Mouse (Mus musculus) heart, embryonic 11.5 days (tissue): Measurements from ENCODE around the gene Neurog3. TPM values are rescaled to one million over a fixed set of nuclear protein-coding genes. Genes with fewer than 3 reads are reported as not detected.

ENCODE experiments used
- ATAC-seq: fragments of 200-750 bp; cut with Nextera tagmentation; replicated peaks from 2 replicates; pipeline ENCODE4 v1.8.0; 2017; ENCODE audit warnings: moderate library complexity; ENCODE audit not compliant: insufficient number of reproducible peaks, low FRiP score, low TSS enrichment
- H3K27ac ChIP-seq: fragments of 300-500 bp; sonication (generic); 2 replicates; pipeline ENCODE4 v1.5.1; 2014; ENCODE audit warnings: mild to moderate bottlenecking, low read depth, low read length
- H3K27me3 ChIP-seq: fragments of 300-500 bp; sonication (generic); 2 replicates; pipeline ENCODE4 v1.6.1; 2014; ENCODE audit warnings: mild to moderate bottlenecking, low read length, mixed read lengths; ENCODE audit not compliant: control insufficient read depth, insufficient read depth
- H3K36me3 ChIP-seq: fragments of 300-500 bp; sonication (generic); 2 replicates; pipeline ENCODE4 v1.6.1; 2014; ENCODE audit warnings: mild to moderate bottlenecking, low read length, moderate library complexity, mixed read lengths; ENCODE audit not compliant: control insufficient read depth, insufficient read depth
- H3K4me1 ChIP-seq: fragments of 300-500 bp; sonication (generic); 2 replicates; pipeline ENCODE4 v1.6.1; 2014; ENCODE audit warnings: low read length; ENCODE audit not compliant: control insufficient read depth, insufficient read depth
- H3K4me2 ChIP-seq: fragments of 300-500 bp; sonication (generic); 2 replicates; pipeline ENCODE4 v1.6.1; 2014; ENCODE audit warnings: mild to moderate bottlenecking, moderate library complexity
- H3K4me3 ChIP-seq: fragments of 300-500 bp; sonication (generic); 2 replicates; pipeline ENCODE4 v1.5.1; 2014; ENCODE audit warnings: low read depth, low read length
- H3K9ac ChIP-seq: fragments of 300-500 bp; sonication (generic); 2 replicates; pipeline ENCODE4 v1.6.1; 2014; ENCODE audit warnings: mild to moderate bottlenecking, low read depth, low read length, moderate library complexity
- H3K9me3 ChIP-seq: fragments of 300-500 bp; sonication (generic); replicated peaks from 2 replicates; pipeline ENCODE4 v1.6.1; 2016; ENCODE audit warnings: low read length; ENCODE audit not compliant: control insufficient read depth
- WGBS: fragments of 180-500 bp; shearing (Covaris S2); extraction: QIAGEN DNeasy Blood & Tissue Kit; methylation state at CpG from one replicate; pipeline ENCODE4 v1.1.7; 2014; ENCODE audit not compliant: insufficient replicate concordance; 5-methylcytosine and 5-hydroxymethylcytosine counted together
- polyA plus RNA-seq: library from polyadenylated mRNA; unstranded; fragments of >200 nt; fragmentation: Nextera tagmentation; extraction: Ambion mirVana; gene quantifications from 2 replicates; pipeline ENCODE4 v1.2.1, GENCODE M21; 2014

The Neurog3 gene
- 0.21 TPM in 1 of 2 replicates, not detected in the other for polyA plus RNA-seq

DNA sequence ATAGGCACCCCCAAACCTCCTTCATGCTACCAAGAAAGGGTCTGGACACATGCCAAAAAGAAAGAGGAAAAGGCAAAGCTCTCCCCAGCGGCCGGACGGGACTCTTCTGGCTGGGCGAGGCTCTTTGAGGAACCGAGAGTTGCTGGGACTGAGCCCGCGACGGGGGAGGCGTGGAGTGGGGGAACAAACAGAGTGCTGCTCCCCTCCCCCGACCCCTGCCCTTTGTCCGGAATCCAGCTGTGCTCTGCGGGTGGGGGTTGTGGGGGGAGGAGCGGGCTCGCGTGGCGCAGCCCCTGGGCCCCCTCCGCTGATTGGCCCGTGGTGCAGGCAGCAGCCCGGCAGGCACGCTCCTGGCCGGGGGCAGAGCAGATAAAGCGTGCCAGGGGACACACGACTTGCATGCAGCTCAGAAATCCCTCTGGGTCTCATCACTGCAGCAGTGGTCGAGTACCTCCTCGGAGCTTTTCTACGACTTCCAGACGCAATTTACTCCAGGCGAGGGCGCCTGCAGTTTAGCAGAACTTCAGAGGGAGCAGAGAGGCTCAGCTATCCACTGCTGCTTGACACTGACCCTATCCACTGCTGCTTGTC, at the start of gene Neurog3:
TSS of gene Neurog3 (plus strand) at position 400 of the 591 bp plus-strand sequence.
- WGBS, result under 1% methylated on average over 29 of the region's 29 CpGs
- Histone ChIP-seq H3K4me1 (peaks cover 3% of the 10 kb centered on the region; the same call in 1 of the 2 replicates), H3K36me3 (no peaks in the 10 kb centered on the region), H3K9me3 (no peaks in the 10 kb centered on the region), H3K27ac (no peak within 1 kb of the TSS), H3K9ac (no peak within 1 kb of the TSS), H3K27me3 (peaks cover 98% of the 10 kb centered on the region), H3K4me3 (peak within 1 kb of the TSS; percentile 30), H3K4me2 (peak within 1 kb of the TSS; percentile 60)
- ATAC-seq, result no peak

GRCm38 (mm10) chr10:62086044-62086443, 46.8 kb upstream of the Neurog3 start:
- H3K4me3 ChIP-seq, result no peak overlapping the region
- 58% methylated on average over 2 of the region's 2 CpGs for WGBS
- H3K27me3 ChIP-seq, result no peaks in the 10 kb centered on the region
- H3K4me2 ChIP-seq, result no peak overlapping the region
- H3K9me3 ChIP-seq, result no peaks in the 10 kb centered on the region
- no peaks in the 10 kb centered on the region for H3K36me3 ChIP-seq
- no peak overlapping the region for H3K27ac ChIP-seq
- ATAC-seq, result no peak
- H3K4me1 ChIP-seq, result no peaks in the 10 kb centered on the region
- H3K9ac ChIP-seq, result no peak overlapping the region

GRCm38 (mm10) chr10:62086826-62087225, 46.1 kb upstream of the Neurog3 start:
- ATAC-seq, result no peak
- H3K9me3 ChIP-seq, result no peaks in the 10 kb centered on the region
- no peaks in the 10 kb centered on the region for H3K4me1 ChIP-seq
- H3K27me3 ChIP-seq, result no peaks in the 10 kb centered on the region
- H3K9ac ChIP-seq, result no peak overlapping the region
- H3K4me2 ChIP-seq, result no peak overlapping the region
- WGBS, result 84% methylated on average over 5 of the region's 5 CpGs
- no peak overlapping the region for H3K27ac ChIP-seq
- H3K4me3 ChIP-seq, result no peak overlapping the region
- H3K36me3 ChIP-seq, result no peaks in the 10 kb centered on the region

DNA sequence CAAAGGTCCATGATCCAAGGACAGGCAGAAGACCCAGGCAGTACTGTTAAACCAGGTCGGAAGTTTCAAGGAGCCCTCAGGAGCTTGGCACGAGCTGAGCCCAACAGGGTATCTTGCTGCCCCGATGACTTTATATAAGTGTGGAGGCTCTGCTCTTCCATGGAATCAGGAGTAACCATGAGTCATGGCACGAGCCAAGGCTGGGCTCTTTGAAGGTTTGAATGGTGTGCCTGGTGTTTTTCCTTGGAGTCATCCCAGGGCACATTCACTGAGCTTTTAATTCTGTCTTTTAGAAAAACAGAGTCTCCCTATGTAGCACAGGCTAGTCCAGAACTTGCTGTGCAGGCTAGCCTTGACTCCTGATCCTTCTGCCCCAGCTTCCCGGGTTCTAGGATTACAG, 44.5 kb upstream of the Neurog3 start:
- H3K4me3 ChIP-seq, result no peak overlapping the region
- H3K36me3 ChIP-seq, result no peaks in the 10 kb centered on the region
- no peak overlapping the region for H3K27ac ChIP-seq
- H3K4me1 ChIP-seq, result no peaks in the 10 kb centered on the region
- H3K4me2 ChIP-seq, result no peak overlapping the region
- 72% methylated on average over 5 of the region's 5 CpGs for WGBS
- H3K27me3 ChIP-seq, result no peaks in the 10 kb centered on the region
- H3K9ac ChIP-seq, result no peak overlapping the region
- no peaks in the 10 kb centered on the region for H3K9me3 ChIP-seq
- ATAC-seq, result no peak

DNA sequence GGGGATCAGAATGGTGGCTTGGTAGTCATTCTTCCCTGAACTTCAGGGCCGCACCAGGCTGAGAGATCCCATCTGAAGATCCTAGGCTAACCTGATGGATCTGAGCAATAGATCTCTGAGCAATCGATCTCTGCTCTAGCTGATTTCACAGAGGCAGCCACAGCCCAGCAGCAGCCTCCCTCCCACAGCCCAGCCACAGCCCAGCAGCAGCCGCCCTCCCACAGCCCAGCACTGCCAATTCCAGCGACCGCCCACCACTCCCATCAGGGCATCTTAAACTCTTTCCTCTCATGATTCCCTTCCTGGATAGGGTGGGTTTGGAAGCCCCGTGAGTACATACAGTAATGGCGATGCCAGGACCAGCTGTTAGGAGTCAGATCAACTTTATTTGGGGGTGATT, 43.8 kb upstream of the Neurog3 start:
- 67% methylated on average over 7 of the region's 7 CpGs for WGBS
- H3K4me2 ChIP-seq, result no peak overlapping the region
- no peak overlapping the region for H3K27ac ChIP-seq
- no peak for ATAC-seq
- no peaks in the 10 kb centered on the region for H3K9me3 ChIP-seq
- no peaks in the 10 kb centered on the region for H3K27me3 ChIP-seq
- H3K4me1 ChIP-seq, result no peaks in the 10 kb centered on the region
- no peaks in the 10 kb centered on the region for H3K36me3 ChIP-seq
- no peak overlapping the region for H3K9ac ChIP-seq
- no peak overlapping the region for H3K4me3 ChIP-seq

DNA sequence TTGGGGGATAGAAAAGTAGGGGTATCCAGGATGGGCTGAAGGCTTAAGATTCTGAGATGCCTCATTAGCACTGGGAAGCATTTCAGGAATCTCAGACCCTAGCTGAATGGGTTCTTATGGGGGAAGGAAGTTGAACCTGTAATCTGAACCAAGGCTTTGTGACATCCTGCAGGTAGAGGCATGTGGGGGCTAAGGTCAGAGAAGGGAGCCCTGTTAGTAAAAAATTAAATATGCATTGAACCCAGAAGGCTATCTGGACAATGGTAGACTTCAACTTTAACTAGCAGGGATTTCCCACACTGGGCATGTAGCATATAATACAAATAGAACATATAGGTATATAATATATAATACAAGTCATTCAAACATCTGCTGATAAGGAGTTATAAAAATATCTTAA, 43.4 kb upstream of the Neurog3 start:
- Histone ChIP-seq H3K4me2 (no peak overlapping the region), H3K27me3 (no peaks in the 10 kb centered on the region)
- ATAC-seq, result no peak

GRCm38 (mm10) chr10:62093903-62094302, 39.0 kb upstream of the Neurog3 start:
- no peak for ATAC-seq
- 74% methylated on average over 7 of the region's 7 CpGs for WGBS

More for the DNA sequence above, 43.4 kb upstream of the Neurog3 start:
- Histone ChIP-seq H3K36me3 (no peaks in the 10 kb centered on the region), H3K4me1 (no peaks in the 10 kb centered on the region), H3K27ac (no peak overlapping the region), H3K4me3 (no peak overlapping the region), H3K9me3 (no peaks in the 10 kb centered on the region), H3K9ac (no peak overlapping the region)

DNA sequence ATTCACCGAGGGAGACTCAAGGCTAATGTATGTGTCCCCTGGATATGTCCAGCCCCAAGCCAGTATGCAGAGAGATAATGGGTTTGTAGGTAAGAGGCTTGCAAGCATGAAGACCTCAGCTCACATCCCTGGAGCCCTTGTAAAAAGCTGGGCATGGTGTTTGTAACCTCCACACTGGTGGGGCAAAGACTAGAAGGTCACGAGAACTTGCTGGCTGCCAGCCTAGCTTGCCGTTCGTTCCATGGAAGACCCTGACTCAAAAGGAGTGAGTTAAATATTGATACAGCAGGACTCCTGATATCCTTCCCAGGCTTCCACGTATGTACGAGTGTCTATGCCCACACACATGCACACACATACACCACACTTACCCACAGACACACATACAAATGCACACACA, 38.5 kb upstream of the Neurog3 start:
- WGBS, result 80% methylated on average over 6 of the region's 6 CpGs
- H3K4me1 ChIP-seq, result no peaks in the 10 kb centered on the region
- H3K4me3 ChIP-seq, result no peak overlapping the region
- H3K36me3 ChIP-seq, result no peaks in the 10 kb centered on the region
- no peak overlapping the region for H3K4me2 ChIP-seq
- no peaks in the 10 kb centered on the region for H3K9me3 ChIP-seq
- no peaks in the 10 kb centered on the region for H3K27me3 ChIP-seq
- no peak for ATAC-seq
- H3K9ac ChIP-seq, result no peak overlapping the region
- no peak overlapping the region for H3K27ac ChIP-seq

More at GRCm38 (mm10) chr10:62093903-62094302, 39.0 kb upstream of the Neurog3 start:
- Histone ChIP-seq H3K27ac (no peak overlapping the region), H3K4me2 (no peak overlapping the region), H3K27me3 (no peaks in the 10 kb centered on the region), H3K4me3 (no peak overlapping the region), H3K4me1 (no peaks in the 10 kb centered on the region), H3K36me3 (no peaks in the 10 kb centered on the region), H3K9me3 (no peaks in the 10 kb centered on the region), H3K9ac (no peak overlapping the region)

GRCm38 (mm10) chr10:62099749-62100403, 33.0 kb upstream of the Neurog3 start:
- WGBS, result 60% methylated on average over 10 of the region's 10 CpGs
- H3K36me3 ChIP-seq, result no peaks in the 10 kb centered on the region
- no peak overlapping the region for H3K9ac ChIP-seq
- ATAC-seq, result no peak
- no peaks in the 10 kb centered on the region for H3K9me3 ChIP-seq
- no peak overlapping the region for H3K4me2 ChIP-seq
- no peak overlapping the region for H3K27ac ChIP-seq
- H3K4me1 ChIP-seq, result no peaks in the 10 kb centered on the region
- no peak overlapping the region for H3K4me3 ChIP-seq
- peaks cover 28% of the 10 kb centered on the region for H3K27me3 ChIP-seq
